Mouse (Mus musculus): ENCODE measurements at regions not wholly inside any gene's neighbourhood (a gene's known extent, or its start where the extent isn't known, plus 50 kb on each side); places are given as distances from the start of the nearest gene placed in this dataset.
"Not testable (repeated sequence)": the region's sequence is repeated elsewhere in the genome, so short reads cannot be mapped to it uniquely, and the experiment has no call there.

DNA sequence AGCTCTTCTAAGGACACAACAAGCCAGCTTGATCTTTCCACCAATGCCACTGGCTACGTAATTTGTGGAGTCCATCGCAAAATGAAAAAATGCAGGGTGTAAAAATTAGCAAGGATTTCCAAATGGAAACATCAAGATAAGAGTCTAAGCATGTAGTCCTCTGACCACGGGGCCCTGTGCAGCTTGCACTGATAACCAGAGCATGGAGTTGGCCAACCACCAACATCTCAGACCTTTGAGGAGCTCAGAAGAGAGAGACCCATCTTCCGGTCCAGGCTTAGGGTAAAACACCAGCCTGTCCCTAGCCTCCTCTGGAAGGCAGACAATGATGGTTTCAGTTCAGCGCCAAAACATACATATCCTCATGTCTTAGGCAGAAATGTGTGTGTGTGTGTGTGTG lies 140.4 kb upstream of the Haao start:
- no peak for DNase-seq

DNA sequence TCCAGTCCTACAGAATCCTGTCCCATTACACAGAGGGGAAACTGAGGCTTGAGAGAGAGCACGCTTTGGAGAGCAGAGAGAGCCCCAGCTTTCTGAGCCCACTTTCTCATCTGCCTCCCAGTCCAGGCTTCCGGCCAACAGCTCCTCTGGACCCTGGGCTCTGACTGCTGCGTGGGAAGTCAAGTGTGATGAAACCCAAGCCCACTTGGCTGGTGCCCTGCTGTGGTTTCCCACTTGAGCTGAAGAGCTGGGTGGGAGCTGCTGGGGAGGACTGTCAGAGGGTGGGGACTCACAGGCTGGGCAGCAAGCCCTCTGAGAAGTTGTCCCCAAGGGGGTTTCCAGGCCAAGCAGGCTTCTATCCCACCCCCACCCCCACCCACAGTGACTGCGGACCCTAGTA lies 139.9 kb upstream of the Haao start:
- DNase-seq, result no peak

GRCm38 (mm10) chr17:83985916-83986578 lies 138.3 kb upstream of the Haao start:
- DNase-seq, result no peak

DNA sequence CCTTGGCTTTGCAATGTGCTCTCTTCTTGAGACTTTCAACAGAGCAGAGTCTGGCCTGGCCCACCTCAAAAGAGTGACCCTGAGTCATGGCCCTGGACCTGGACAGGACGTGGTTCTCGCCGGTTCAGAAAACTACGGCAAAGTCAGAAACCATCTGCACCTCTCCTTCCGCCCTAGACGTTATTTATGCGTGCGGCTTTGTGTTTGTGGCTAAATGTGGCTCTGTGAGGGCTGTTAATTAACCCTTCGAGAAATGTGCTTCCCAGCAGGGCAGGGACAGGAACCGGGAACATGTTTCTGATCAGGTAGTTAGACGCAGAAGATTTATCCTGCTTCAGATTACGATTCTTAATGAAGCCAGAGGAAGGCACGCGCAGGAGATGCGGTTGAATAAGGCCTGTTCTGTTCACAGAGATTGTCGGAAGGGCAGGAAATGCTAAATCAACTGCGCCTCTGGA lies 137.6 kb upstream of the Haao start:
- peak; percentile 27 to 69 for DNase-seq

GRCm38 (mm10) chr17:83983837-83984388 lies 136.2 kb upstream of the Haao start:
- DNase-seq, result no peak

- DNase-seq, result peak; percentile 79 to 90
These were observed 135.5 kb upstream of the Haao start for GRCm38 (mm10) chr17:83983070-83983836.

DNA sequence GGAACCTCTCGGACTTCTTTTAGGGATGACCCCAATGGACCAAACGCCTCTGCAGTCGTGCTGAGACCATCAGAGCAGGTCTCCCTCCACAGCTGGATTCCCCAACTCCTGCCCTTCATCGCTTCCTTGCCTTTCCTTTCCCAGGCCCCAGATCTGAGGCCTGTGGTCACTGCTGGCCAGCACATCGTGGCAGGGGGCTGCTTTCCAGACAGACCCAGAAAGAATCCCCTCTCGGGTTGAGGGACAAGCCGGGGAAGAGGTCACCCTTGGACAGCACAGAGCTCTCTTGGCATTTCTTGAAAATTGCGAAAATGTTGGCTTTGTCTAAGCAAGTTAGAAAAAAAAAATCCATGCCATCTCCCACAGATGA lies 134.9 kb upstream of the Haao start:
- no peak for DNase-seq

GRCm38 (mm10) chr17:83978858-83979470 lies 131.2 kb upstream of the Haao start:
- DNase-seq, result no peak

GRCm38 (mm10) chr17:83977725-83978124 lies 130.0 kb upstream of the Haao start:
- DNase-seq, result peak in 1 of 2 experiments; percentile 58

- no peak for DNase-seq
These were observed 128.1 kb upstream of the Haao start for GRCm38 (mm10) chr17:83975813-83976212.

GRCm38 (mm10) chr17:83973461-83974350 lies 125.9 kb upstream of the Haao start:
- DNase-seq, result peak; percentile 61 to 72

DNA sequence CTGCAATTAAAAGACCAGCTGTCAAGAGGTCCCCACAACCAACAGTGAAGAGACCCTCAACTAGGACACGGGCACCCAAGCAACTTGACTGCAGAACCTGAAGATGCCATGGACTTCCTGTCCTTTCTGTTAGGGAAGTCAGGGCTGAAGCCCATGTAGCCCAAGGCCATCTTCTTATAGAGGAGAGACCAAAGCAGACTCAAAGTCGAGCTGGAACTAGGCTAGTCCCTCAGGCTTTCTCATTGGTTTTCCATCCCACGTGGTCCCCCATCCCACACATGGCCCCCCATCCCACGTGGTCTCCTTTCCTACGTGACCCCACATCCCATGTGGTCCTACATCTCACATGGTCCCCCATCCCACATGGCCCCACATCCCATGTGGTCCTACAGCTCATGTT lies 125.1 kb upstream of the Haao start:
- no peak for DNase-seq

DNA sequence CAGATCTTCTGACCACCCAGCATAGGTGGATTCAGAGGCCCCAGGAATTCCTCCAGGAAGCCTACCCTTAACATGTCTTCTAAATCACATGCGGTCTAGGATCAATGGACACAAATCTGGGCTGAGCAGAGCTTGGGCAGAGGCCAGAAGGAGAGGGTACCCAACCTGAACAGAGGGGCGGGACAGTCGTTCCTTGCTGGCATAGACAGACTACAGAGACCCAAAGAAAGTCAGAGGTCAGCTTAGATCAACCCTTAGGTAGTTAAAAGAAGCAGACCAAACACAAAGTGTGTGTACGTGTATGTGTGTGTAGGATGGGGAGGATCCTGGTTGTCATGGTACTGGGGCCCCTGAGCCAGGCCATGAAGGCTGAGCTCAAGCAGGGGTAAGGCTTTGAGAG lies 124.7 kb upstream of the Haao start:
- DNase-seq, result peak; percentile 64 to 65

- no peak for DNase-seq
These were observed 124.3 kb upstream of the Haao start for GRCm38 (mm10) chr17:83972026-83972425.

DNA sequence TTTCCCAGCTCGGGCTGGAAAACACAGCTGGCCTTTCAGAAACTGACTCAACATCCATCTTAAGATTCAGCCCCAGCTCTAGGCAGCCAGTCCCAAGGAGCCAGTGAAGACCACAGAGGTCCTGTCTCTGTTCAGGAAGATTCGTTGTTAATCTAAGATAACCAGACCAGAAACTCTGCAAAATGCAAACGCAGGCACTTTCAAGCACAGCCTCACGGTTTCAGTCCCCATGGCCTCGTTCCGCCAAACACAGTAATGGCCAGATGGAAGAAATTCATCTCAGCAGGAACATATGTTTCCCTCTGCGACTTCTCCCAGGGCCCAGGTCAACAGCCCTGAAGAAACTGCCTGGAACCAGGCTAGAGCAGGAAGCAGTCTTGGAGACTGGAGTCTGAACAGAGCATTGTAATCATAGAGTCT lies 121.7 kb upstream of the Haao start:
- DNase-seq, result no peak

DNA sequence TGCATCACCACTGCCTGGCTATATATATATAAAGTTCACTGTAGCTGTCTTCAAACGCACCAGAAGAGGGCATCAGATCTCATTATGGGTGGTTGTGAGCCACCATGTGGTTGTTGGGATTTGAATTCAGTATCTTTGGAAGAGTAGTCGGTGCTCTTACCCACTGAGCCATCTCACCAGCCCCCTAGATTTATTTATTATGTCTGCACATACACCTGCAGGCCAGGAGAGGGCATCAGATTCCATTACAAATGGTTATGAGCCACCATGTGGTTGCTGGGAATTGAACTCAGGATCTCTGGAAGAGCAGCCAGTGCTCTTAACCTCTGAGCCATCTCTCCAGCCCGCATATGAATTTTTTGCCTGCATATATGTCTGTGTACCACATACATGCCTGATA lies 120.4 kb upstream of the Haao start:
- DNase-seq, result not testable (repeated sequence)

GRCm38 (mm10) chr17:83967007-83967406 lies 119.2 kb upstream of the Haao start:
- no peak for DNase-seq

GRCm38 (mm10) chr17:83964454-83965211 lies 116.9 kb upstream of the Haao start:
- DNase-seq, result peak in 1 of 2 experiments; percentile 72

GRCm38 (mm10) chr17:83963561-83963960 lies 115.8 kb upstream of the Haao start:
- DNase-seq, result no peak

DNA sequence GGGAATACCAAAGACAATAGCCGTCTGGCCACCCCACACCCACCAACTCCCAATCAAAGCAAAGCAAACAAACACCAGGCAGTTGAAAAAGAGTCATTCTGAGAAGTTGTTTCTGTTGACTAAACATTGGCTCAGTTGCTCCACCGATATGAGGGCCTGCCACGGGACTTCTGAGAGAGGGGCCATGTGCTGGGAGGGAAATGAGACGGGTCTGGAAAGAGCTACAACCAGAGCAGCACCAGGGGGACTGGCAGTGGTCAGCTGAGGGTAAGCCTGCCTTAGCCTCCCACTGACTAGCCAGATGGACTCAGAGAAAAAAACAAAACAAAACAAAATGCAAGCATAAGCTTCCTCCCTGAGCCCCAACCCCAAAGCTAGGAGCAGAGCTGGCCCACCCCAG lies 115.1 kb upstream of the Haao start:
- DNase-seq, result no peak

GRCm38 (mm10) chr17:83962126-83962525 lies 114.4 kb upstream of the Haao start:
- DNase-seq, result no peak

DNA sequence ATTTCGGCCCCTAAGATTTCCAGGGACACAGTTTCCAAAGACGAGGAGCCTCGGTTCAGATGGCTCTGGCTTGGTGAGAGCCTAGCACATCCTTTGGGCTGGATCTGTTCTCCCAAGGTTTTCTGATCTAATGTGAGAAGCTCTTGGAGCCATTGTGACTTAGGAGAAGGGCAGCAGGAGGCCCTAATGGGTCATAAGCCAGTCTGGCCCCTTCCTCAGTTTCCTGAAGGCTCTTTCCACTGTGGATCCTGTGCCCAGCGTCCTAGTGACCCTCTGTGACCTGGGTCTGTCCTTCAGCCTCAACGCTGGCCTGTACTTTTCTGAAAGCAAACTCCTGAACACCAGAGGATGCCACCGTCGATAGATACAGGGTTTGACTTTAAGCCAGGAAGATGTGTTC lies 113.1 kb upstream of the Haao start:
- DNase-seq, result no peak

All from kidney, postnatal 25 days (tissue).